Mouse (Mus musculus): Measurements from ENCODE around the gene Snrpa1.

Snrpa1 gene

DNA sequence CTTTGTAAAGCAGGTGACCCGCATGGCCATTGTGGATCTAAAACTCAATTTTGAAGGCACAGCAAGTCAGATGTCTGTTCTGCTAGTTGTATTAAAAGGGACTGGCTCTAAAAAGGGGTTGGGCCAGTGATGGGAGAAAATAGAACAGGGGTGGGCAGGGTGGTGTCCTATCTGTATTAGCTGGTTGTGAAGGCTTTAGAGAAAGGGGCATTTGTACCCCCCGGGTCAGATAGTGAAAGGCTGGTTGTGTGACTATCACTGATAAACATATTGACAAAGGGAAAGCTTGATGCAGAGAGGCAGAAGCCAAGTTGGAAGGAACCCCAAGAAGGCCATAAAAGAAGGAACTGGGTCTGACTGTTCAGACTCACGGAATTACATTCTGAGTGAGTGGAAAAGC, 54.8 kb downstream of the Snrpa1 start:
- no peak for DNase-seq (ENCODE audit: inconsistent ontology term)

DNA sequence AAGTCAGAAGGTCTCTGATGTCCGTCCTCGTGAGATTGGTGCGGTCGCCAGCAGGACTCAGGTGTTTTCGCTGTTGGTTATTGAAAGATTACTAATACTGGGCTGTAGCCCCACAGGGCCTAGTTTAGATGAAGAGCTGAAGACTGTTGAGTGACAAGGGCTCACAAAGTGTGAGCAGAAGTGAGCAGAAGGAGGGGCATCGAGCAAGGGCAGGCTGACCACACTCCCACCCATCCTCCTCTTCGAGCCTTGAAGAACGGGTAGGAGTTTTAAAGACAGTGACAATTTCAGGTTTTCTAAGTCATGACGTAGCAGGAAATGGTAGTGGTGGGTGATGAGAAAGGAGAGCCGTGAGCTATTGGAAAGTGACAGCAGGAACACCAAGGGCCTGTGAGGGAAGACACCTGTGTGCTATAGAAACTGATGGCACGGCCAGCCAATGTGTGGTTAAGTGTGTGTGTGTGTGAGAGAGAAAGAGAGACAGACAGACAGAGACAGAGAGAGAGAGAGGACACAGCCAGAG, 57.1 kb downstream of the Snrpa1 start:
- DNase-seq (ENCODE audit: inconsistent ontology term), result no peak

DNA sequence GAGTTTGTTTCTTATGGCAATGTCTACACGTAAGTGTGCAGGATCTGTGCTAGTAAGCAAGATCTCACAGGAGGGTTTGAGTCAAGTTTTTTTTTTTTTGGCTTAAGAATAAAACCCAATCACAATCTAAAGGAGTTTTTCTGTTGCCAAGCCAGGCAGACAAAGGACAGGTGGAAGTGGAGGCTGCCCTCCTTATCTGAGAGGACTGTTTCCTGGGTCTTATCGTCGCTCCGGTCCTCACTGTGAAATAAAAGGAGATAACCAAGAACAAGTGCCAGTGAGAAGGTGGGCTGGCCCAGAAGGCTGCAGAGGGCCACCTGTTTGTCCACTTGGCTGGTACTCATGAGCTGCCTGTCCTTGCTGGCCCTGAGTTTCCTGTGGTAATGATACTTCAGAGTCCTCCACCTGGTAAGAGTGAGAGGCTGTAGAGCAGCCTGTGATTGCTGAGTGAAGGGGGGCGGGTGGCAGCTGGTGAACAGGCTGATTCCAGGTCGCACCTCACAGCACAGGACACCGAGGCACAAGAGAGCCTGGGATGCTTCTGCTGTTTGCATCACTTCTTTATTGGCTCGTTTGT, 58.2 kb downstream of the Snrpa1 start:
- DNase-seq (ENCODE audit: inconsistent ontology term), result no peak

DNA sequence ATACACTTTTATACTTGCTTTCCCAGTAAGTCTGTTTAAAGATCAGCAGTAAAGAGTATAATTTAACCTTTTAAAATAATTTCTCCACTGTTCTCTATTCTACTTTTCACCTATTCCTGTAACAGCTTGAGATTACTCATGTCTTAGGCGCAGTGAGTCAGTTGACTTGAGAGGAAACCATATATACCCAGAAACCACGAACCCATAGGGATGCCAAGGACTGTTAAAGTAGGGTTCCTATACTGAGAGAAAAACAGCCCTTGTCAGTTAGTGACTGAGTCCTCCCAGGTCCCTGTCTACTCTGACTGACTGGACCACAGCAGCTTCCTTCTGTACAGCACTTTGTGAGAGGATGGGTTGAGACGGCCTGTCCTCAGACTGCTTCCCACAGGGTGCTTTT, 59.2 kb downstream of the Snrpa1 start:
- no peak for DNase-seq (ENCODE audit: inconsistent ontology term)

DNA sequence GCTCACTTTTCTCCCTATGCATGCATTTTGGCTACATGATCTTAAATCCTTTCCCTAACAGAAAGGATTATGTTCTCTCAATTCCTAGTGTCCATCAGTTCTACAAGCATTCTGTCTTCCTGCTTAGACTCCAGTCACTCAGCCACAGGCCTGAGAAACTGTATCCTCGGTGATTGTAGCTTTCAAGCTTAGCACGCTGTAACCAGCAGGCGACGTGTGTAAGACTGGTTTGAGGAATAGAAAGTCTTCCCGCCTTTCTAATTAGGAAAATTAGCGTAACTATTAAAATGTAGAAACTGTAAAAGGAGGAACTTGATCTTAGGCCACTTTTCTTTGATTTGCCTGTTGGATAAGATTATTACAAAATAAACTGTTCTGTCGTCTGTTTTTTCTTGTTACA, 60.0 kb downstream of the Snrpa1 start:
- DNase-seq (ENCODE audit: inconsistent ontology term), result no peak

DNA sequence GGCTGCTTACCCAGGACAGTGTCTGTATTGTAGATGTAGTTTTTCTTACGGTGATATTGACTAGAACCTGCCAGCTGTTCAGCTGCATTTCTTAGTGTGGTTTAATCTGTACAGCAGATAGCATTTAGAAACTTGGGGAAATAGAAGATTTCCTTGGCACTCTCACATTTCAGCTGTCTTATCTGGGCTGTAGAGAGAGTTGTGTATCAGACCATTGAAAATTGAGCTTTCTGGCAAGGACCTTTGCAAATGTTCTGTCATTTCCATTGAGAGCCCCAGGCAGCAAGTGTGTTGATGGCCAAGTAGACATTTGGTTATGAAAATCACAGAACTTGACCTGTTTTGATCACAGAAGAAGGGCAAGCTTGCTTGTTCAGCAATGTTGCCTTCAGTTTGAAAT, 61.3 kb downstream of the Snrpa1 start:
- DNase-seq (ENCODE audit: inconsistent ontology term), result peak; percentile 36

DNA sequence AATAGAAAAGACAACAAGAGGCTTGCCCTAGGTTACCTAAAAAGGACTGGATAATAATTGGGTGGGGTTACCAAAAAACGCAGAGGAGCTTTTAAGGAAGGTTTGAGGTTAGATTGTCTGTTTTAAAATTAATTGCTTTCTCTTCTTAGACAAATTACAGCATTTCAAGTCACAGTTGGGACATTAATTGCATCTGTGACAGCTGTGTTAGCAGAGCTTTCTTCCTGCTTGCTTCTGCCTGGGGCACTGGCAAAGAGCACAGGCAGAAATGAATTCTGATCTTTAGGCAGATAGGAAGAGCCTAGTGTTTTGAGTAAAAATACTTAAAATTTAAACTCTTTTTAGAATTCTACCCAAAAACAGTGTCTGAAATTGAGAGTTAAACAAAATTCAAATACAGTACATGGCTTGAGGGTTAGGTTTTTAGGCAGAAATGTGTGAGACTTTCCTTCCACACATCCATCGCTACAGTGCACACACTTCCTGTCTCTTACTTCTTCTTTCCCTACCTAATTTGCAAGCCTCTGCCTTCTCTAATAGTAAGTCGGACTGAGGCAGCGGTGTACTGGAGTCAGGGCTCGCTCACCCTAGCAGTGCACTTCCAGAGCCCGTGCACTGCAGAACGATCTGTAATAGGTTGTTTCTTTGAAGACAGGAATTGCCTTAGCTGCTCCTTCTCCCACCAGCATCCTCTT, 62.0 kb downstream of the Snrpa1 start:
- no peak for DNase-seq (ENCODE audit: inconsistent ontology term)
